Mouse (Mus musculus): ENCODE results near the gene Dtx4. TPM values are rescaled to one million over a fixed set of nuclear protein-coding genes. Genes with fewer than 3 reads are reported as not detected.

Dtx4 gene
- polyA plus RNA-seq, 1 experiment from 2014 or later: 6.1 TPM

DNA sequence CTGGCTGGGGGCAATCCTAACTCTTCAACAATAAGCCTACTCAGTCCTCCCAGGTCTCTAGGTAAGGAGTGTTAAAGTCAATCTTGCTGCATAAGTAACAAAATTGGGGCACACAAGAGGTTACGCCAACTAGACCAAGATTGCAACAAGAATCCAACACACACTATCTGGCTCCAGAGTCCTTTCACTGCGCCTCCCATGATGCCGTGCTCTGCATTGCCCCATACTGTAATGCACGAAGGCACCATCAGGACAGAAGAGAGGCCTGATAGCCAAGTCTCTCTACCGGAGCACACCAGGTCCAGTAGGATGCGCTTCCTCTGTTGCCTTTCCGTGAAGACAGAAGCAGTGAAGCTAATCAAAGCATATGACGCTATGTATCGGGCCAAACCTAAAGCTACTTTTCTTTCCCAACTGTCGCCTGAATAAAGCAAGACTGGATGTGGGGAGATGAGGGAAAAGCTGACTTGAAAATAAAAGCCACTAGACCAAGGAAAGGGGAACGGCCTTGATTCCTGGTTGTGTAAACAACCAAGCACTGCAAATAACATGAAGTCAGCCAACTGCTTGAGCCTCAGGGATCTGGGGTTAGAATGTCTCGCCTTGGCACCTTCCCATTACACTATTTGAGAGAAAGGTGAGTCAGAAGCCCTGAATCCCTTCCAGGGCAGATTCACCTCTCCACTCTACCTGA lies 13.6 kb downstream of the Dtx4 start:
- H3K36me3 ChIP-seq (ENCODE audit: insufficient read depth, low read length): peaks cover 26% of the 10 kb centered on the region
- WGBS: 78% methylated on average over 12 of the region's 12 CpGs
- H3K4me2 ChIP-seq (replicated peaks; ENCODE audit: low read depth, low read length): no peak overlapping the region; the same call in 1 of the 2 replicates
- no peaks in the 10 kb centered on the region for H3K9me3 ChIP-seq (ENCODE audit: low read length)
- peak overlapping the region; percentile 93 for H3K27ac ChIP-seq (ENCODE audit: low read length)
- peaks cover 38% of the 10 kb centered on the region for H3K4me1 ChIP-seq (ENCODE audit: insufficient read depth, low read length)
- no peak overlapping the region; the same call in 1 of the 2 replicates for H3K9ac ChIP-seq (replicated peaks; ENCODE audit: low read length)
- H3K27me3 ChIP-seq (ENCODE audit: insufficient read depth, low read length): no peaks in the 10 kb centered on the region
- peak; percentile 7; the same call in 1 of the 2 replicates for ATAC-seq (ENCODE audit: low FRiP score, low TSS enrichment)
- H3K4me3 ChIP-seq (ENCODE audit: low read length): no peak overlapping the region

DNA sequence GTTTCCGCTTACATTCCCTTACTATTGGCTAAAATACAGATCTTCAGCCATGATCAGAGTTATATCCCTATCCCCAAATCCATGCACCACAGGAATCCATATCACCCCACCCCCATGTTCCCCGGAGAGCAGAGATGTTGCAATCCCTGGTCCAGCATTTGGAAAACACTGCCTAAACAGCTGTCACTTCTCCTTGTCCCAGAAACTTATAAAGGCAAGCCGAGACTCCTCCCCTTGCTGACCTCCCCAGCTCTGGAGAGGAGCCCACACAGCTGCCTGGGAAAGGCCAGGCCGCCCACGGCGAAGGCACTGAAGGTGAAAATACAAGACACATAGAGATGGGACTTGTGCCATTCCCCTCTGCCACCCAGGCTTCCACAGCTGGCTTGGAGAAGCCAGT lies 14.4 kb downstream of the Dtx4 start:
- Histone ChIP-seq H3K4me2 (replicated peaks; ENCODE audit: low read depth, low read length) (no peak overlapping the region), H3K36me3 (ENCODE audit: insufficient read depth, low read length) (peaks cover 21% of the 10 kb centered on the region), H3K4me3 (ENCODE audit: low read length) (no peak overlapping the region), H3K27me3 (ENCODE audit: insufficient read depth, low read length) (no peaks in the 10 kb centered on the region), H3K9ac (replicated peaks; ENCODE audit: low read length) (no peak overlapping the region), H3K9me3 (ENCODE audit: low read length) (no peaks in the 10 kb centered on the region), H3K27ac (ENCODE audit: low read length) (peak overlapping the region; percentile 93), H3K4me1 (ENCODE audit: insufficient read depth, low read length) (peaks cover 38% of the 10 kb centered on the region)
- 62% methylated on average over 6 of the region's 6 CpGs for WGBS
- ATAC-seq (ENCODE audit: low FRiP score, low TSS enrichment): peak; percentile 37

DNA sequence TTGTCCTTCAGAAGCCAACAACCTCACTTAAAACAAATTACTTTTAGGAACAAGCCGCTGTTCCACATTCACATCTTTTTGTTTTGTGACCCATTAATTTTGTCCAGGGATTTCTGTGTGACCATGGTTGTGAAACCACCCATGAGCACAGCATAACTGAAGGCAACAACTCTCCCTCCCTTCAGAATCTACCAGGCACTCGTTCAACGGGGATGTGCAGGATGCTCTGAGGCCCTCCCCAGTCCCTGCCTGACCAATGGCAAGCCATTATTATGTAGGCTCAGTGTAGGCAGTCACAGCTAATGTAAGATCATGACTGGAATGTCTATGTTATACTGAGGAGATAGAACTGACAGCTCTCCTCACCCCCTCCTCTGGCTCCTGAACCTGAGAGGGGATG lies 15.6 kb downstream of the Dtx4 start:
- no peaks in the 10 kb centered on the region for H3K27me3 ChIP-seq (ENCODE audit: insufficient read depth, low read length)
- H3K4me1 ChIP-seq (ENCODE audit: insufficient read depth, low read length): peaks cover 38% of the 10 kb centered on the region
- no peak for ATAC-seq (ENCODE audit: low FRiP score, low TSS enrichment)
- H3K4me3 ChIP-seq (ENCODE audit: low read length): no peak overlapping the region
- no peak overlapping the region for H3K9ac ChIP-seq (replicated peaks; ENCODE audit: low read length)
- no peaks in the 10 kb centered on the region for H3K9me3 ChIP-seq (ENCODE audit: low read length)
- no peak overlapping the region for H3K4me2 ChIP-seq (replicated peaks; ENCODE audit: low read depth, low read length)
- H3K27ac ChIP-seq (ENCODE audit: low read length): no peak overlapping the region
- H3K36me3 ChIP-seq (ENCODE audit: insufficient read depth, low read length): peaks cover 8% of the 10 kb centered on the region
- WGBS: 71% methylated on average over 3 of the region's 3 CpGs

DNA sequence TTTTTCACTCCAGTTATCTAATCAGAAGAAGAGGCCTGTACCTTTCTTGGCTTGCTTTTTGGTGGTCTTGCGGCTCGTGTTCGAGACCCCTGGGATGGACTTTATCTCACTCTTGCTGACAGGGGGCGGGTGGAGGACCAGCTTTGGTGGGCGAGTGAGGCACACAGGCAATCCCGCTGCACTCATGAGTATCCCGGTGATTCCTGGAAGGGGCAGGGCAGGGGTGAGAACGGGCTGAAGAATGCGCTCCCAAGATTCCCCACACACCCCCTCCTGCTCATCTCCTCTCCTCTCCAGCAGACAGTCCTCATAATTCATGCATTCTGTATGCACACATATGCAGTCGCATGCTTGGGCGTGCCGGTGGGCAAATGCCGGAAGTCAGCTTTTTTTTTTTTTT lies 16.0 kb downstream of the Dtx4 start:
- H3K9me3 ChIP-seq (ENCODE audit: low read length): no peaks in the 10 kb centered on the region
- no peak overlapping the region for H3K27ac ChIP-seq (ENCODE audit: low read length)
- H3K36me3 ChIP-seq (ENCODE audit: insufficient read depth, low read length): peaks cover 7% of the 10 kb centered on the region
- WGBS: 84% methylated on average over 13 of the region's 13 CpGs
- no peak overlapping the region for H3K4me2 ChIP-seq (replicated peaks; ENCODE audit: low read depth, low read length)
- no peaks in the 10 kb centered on the region for H3K27me3 ChIP-seq (ENCODE audit: insufficient read depth, low read length)
- H3K4me3 ChIP-seq (ENCODE audit: low read length): no peak overlapping the region
- no peak overlapping the region for H3K9ac ChIP-seq (replicated peaks; ENCODE audit: low read length)
- peaks cover 38% of the 10 kb centered on the region for H3K4me1 ChIP-seq (ENCODE audit: insufficient read depth, low read length)
- ATAC-seq (ENCODE audit: low FRiP score, low TSS enrichment): no peak

DNA sequence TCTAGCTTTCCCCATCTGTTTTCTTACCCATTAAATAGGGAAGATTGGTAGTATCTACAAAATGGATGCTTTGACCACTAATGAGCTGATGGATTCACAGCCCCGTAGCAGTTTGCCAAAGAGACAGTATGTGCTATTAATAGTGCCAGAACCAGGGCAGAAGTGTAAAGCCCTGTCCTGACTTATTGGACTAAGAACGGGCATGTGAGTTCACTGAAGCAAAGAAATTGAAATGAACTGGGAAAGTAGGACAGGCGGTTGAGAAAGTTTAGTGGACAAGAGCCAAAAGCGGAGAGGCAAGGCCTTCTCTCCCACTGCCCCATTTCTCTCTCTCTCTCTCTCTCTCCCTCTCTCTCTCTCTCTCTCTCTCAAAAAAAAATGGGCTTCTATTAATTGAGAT lies 17.0 kb downstream of the Dtx4 start:
- no peak for ATAC-seq (ENCODE audit: low FRiP score, low TSS enrichment)
- Histone ChIP-seq H3K9me3 (ENCODE audit: low read length) (no peaks in the 10 kb centered on the region), H3K4me1 (ENCODE audit: insufficient read depth, low read length) (peaks cover 30% of the 10 kb centered on the region), H3K36me3 (ENCODE audit: insufficient read depth, low read length) (peaks cover 3% of the 10 kb centered on the region), H3K9ac (replicated peaks; ENCODE audit: low read length) (no peak overlapping the region), H3K4me2 (replicated peaks; ENCODE audit: low read depth, low read length) (no peak overlapping the region), H3K4me3 (ENCODE audit: low read length) (no peak overlapping the region), H3K27me3 (ENCODE audit: insufficient read depth, low read length) (no peaks in the 10 kb centered on the region), H3K27ac (ENCODE audit: low read length) (peak overlapping the region; percentile 57; the same call in 1 of the 2 replicates)
- WGBS: 69% methylated on average over 4 of the region's 4 CpGs

DNA sequence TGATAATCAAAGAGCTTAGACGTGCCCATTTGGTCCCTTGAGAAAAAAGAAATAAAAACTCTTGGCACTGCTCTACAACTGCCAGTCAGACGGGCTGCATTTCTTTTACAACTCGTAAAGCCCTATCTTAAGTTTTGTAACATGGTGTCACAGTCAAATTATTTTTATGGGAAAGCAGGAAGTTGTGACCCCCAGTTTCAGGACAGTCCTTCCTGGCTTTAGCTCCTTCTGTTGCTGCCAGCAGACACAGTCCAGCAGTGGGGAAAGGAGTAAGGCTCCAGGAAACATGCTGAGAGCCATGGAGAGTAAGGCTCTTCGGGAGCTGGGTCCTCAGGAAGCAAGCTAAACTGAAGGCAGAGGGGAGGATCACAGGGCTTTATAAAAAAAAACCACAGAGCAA lies 17.5 kb downstream of the Dtx4 start:
- peak overlapping the region; percentile 57; the same call in 1 of the 2 replicates for H3K27ac ChIP-seq (ENCODE audit: low read length)
- H3K36me3 ChIP-seq (ENCODE audit: insufficient read depth, low read length): peaks cover 3% of the 10 kb centered on the region
- ATAC-seq (ENCODE audit: low FRiP score, low TSS enrichment): no peak
- H3K4me1 ChIP-seq (ENCODE audit: insufficient read depth, low read length): peaks cover 26% of the 10 kb centered on the region
- WGBS: 53% methylated on average over 4 of the region's 4 CpGs
- no peak overlapping the region for H3K4me3 ChIP-seq (ENCODE audit: low read length)
- H3K27me3 ChIP-seq (ENCODE audit: insufficient read depth, low read length): no peaks in the 10 kb centered on the region
- no peak overlapping the region for H3K9ac ChIP-seq (replicated peaks; ENCODE audit: low read length)
- no peak overlapping the region for H3K4me2 ChIP-seq (replicated peaks; ENCODE audit: low read depth, low read length)
- H3K9me3 ChIP-seq (ENCODE audit: low read length): no peaks in the 10 kb centered on the region

DNA sequence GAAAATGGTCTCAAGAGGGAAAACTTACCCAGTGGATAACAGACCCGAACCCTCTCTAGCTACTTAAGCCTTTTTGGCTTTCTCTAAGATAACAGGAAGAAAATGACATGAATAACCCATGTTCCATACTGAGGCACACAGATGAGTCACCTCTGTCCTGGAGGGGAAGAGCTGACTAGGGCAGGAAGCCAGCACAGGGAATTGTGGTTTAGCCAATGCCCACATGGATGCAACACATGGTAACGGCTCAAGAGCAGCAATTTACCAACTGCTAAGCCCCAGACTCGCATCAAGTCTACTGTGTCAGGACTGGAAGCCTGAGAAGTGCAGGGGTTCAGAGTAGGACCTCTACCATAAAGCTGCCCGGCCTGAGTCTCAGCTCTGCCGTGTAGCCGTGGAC lies 22.9 kb downstream of the Dtx4 start:
- Histone ChIP-seq H3K4me3 (ENCODE audit: low read length) (no peak overlapping the region), H3K4me1 (ENCODE audit: insufficient read depth, low read length) (peaks cover 12% of the 10 kb centered on the region), H3K27ac (ENCODE audit: low read length) (no peak overlapping the region), H3K9me3 (ENCODE audit: low read length) (no peaks in the 10 kb centered on the region), H3K36me3 (ENCODE audit: insufficient read depth, low read length) (peaks cover 3% of the 10 kb centered on the region), H3K27me3 (ENCODE audit: insufficient read depth, low read length) (no peaks in the 10 kb centered on the region), H3K9ac (replicated peaks; ENCODE audit: low read length) (no peak overlapping the region), H3K4me2 (replicated peaks; ENCODE audit: low read depth, low read length) (no peak overlapping the region)
- no peak for ATAC-seq (ENCODE audit: low FRiP score, low TSS enrichment)
- 73% methylated on average over 6 of the region's 6 CpGs for WGBS

DNA sequence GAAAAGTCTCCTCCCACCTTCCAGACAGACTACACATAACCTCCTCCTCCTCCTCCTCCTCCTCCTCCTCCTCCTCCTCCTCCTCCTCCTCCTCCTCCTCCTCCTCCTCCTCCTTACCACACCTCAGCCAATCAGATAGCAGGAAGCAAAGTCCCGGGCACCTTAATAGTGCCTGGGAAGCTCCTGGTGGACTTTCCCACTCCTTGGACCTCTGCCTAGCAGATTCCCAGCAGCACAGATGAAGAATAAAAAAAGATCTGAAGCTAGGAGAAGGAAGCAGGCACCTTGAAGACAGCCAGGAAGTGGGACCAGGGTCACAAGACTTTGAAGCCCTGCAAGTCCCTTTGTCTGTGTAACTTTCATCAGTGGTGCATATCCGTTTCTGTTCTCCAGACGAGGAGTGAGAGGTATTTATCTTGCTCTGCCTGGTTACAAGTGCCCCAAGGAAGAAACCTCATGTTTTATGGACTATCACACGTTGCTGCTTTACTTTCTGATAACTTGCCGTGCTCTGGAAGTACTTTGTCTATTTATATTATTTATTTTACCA lies 24.5 kb downstream of the Dtx4 start:
- Histone ChIP-seq H3K27ac (ENCODE audit: low read length) (0 out of 2 replicates have a peak overlapping the region, but pooled peaks have one; percentile 3), H3K27me3 (ENCODE audit: insufficient read depth, low read length) (no peaks in the 10 kb centered on the region), H3K4me3 (ENCODE audit: low read length) (no peak overlapping the region), H3K4me1 (ENCODE audit: insufficient read depth, low read length) (peaks cover 12% of the 10 kb centered on the region), H3K9ac (replicated peaks; ENCODE audit: low read length) (0 out of 2 replicates have a peak overlapping the region, but pooled peaks have one; percentile 17), H3K9me3 (ENCODE audit: low read length) (no peaks in the 10 kb centered on the region), H3K4me2 (replicated peaks; ENCODE audit: low read depth, low read length) (no peak overlapping the region), H3K36me3 (ENCODE audit: insufficient read depth, low read length) (peaks cover 3% of the 10 kb centered on the region)
- ATAC-seq (ENCODE audit: low FRiP score, low TSS enrichment): no peak
- 21% methylated on average over 5 of the region's 5 CpGs for WGBS

DNA sequence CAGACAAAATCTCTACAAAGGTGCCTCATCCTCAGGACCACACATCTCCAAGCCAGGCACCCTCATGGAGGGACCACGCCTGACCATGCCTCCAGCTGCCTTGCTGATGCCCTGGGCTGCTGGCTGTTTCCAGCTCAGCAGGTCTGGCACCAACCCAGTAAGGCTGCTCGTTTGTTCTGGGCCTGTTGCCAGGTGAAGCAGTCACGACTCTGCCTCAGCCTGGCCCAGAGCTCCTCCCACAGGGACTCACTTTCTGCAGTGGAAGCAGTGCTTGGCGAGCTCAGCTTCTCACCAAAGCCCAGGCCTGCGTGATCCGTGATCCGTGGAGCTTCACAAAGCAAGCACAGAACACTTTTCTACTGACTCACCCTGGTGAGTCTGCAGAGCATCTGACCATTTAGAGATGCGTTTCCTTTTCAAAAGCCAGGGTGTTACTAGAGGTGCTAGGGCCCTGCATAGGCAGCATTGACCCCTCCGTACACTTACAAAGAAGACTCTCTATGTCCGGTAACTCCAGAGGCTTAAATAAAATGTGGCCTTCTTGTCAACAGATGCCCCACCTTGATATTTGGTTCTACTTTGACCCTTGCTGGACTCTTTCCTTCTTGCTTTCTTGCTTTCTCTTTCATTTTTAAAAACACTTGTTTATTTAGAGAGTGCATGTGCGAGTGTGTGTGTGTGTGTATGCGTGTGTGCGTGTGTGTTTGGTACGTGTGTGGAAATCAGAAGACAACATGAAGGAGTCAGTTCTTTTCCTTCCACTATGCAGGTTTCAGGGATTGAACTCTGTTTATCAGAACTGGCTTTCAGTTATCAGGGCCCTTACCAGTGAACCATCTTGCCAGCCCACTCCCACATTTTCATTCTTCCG lies 25.6 kb downstream of the Dtx4 start:
- peaks cover 12% of the 10 kb centered on the region for H3K4me1 ChIP-seq (ENCODE audit: insufficient read depth, low read length)
- H3K4me3 ChIP-seq (ENCODE audit: low read length): no peak overlapping the region
- H3K9me3 ChIP-seq (ENCODE audit: low read length): no peaks in the 10 kb centered on the region
- no peak overlapping the region for H3K4me2 ChIP-seq (replicated peaks; ENCODE audit: low read depth, low read length)
- ATAC-seq (ENCODE audit: low FRiP score, low TSS enrichment): peak; percentile 95
- no peaks in the 10 kb centered on the region for H3K27me3 ChIP-seq (ENCODE audit: insufficient read depth, low read length)
- 49% methylated on average over 15 of the region's 15 CpGs for WGBS
- H3K9ac ChIP-seq (replicated peaks; ENCODE audit: low read length): no peak overlapping the region
- H3K36me3 ChIP-seq (ENCODE audit: insufficient read depth, low read length): peaks cover 3% of the 10 kb centered on the region
- H3K27ac ChIP-seq (ENCODE audit: low read length): peak overlapping the region; percentile 59

Measured in kidney, embryonic 16.5 days (tissue).